Mouse (Mus musculus): ENCODE measurements at regions not wholly inside any gene's neighbourhood (a gene's known extent, or its start where the extent isn't known, plus 50 kb on each side); places are given as distances from the start of the nearest gene placed in this dataset.
A peak's percentile ranks its signal among the peaks of the same experiment; 100 is the strongest.

DNA sequence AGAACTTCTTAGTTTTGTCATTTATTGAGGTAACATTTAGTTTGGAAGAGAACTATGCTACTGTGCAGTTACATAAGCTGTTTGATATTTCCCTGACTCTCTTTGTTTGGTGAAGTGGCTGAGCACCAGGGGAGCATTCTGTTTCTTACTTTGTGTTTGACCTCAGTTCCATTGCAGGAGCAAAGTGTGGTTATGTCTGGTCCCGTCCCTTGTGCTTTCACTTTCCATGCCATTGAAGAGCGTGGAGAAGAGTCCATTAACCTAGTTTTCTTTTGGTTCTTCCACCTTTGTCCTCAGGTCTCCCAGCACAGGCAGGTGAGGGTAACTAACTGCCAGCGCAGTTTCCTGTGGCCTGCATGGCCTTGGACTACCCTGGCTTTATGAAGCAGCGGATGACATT is 759.6 kb downstream of the Tpm3-rs7 start:
- H3K4me1 ChIP-seq (ENCODE audit: control insufficient read depth in 2 of 2, insufficient read depth in 2 of 2, low read length in 2 of 2, poor library complexity in 1 of 2), result no peaks in the 10 kb centered on the region
- TF ChIP-seq CHD2 (IDR thresholded peaks at IDR 0.05; ENCODE audit: low read depth, low read length), result no peak
- no peak for TF ChIP-seq MAFK (IDR thresholded peaks at IDR 0.05; ENCODE audit: insufficient read depth, low read depth, low read length)
- no peak for TF ChIP-seq ZNF384 (IDR thresholded peaks at IDR 0.05; ENCODE audit: low read depth, low read length)
- TF ChIP-seq ZC3H11A (IDR thresholded peaks at IDR 0.05; ENCODE audit: borderline replicate concordance, low read depth, low read length), result no peak
- TF ChIP-seq HCFC1 (IDR thresholded peaks at IDR 0.05; ENCODE audit: borderline replicate concordance, insufficient read depth, low read length), result no peak
- H3K4me3 ChIP-seq (ENCODE audit: insufficient read depth in 1 of 2, low read depth in 1 of 2, low read length in 2 of 2, poor library complexity in 1 of 2, severe bottlenecking in 1 of 2), result no peak overlapping the region
- H3K9me3 ChIP-seq (ENCODE audit: control insufficient read depth, insufficient read depth, low read depth, low read length), result no peaks in the 10 kb centered on the region
- no peak overlapping the region for H3K9ac ChIP-seq (ENCODE audit: insufficient read depth, low read depth, low read length, poor library complexity, severe bottlenecking)
- no peaks in the 10 kb centered on the region for H3K36me3 ChIP-seq (ENCODE audit: control insufficient read depth, insufficient read depth, low read length, poor library complexity, severe bottlenecking)
- DNase-seq (ENCODE audit: low read depth, low spot score), result no peak
- no peak overlapping the region for H3K27ac ChIP-seq (ENCODE audit: insufficient read depth, low read depth, low read length, poor library complexity, severe bottlenecking)
- in situ Hi-C loops (cut with MboI; ENCODE audit: low sequenced_read_pairs in 2 of 2, unreplicated experiment in 2 of 2), result no loop called here

GRCm38 (mm10) chr14:114106786-114107185 is 792.4 kb downstream of the Tpm3-rs7 start:
- H3K9ac ChIP-seq (ENCODE audit: insufficient read depth, low read depth, low read length, poor library complexity, severe bottlenecking), result no peak overlapping the region
- H3K36me3 ChIP-seq (ENCODE audit: control insufficient read depth, insufficient read depth, low read length, poor library complexity, severe bottlenecking), result no peaks in the 10 kb centered on the region
- no peaks in the 10 kb centered on the region for H3K9me3 ChIP-seq (ENCODE audit: control insufficient read depth, insufficient read depth, low read depth, low read length)
- H3K4me1 ChIP-seq (ENCODE audit: control insufficient read depth in 2 of 2, insufficient read depth in 2 of 2, low read length in 2 of 2, poor library complexity in 1 of 2), result no peaks in the 10 kb centered on the region
- TF ChIP-seq HCFC1 (IDR thresholded peaks at IDR 0.05; ENCODE audit: borderline replicate concordance, insufficient read depth, low read length) (no peak), CHD2 (IDR thresholded peaks at IDR 0.05; ENCODE audit: low read depth, low read length) (no peak), ZC3H11A (IDR thresholded peaks at IDR 0.05; ENCODE audit: borderline replicate concordance, low read depth, low read length) (no peak)
- no peak for DNase-seq (ENCODE audit: low read depth, low spot score)
- 0 out of 2 replicates have a peak overlapping the region, but pooled peaks have one; percentile 53 for H3K27ac ChIP-seq (ENCODE audit: insufficient read depth, low read depth, low read length, poor library complexity, severe bottlenecking)
- in situ Hi-C loops (cut with MboI; ENCODE audit: low sequenced_read_pairs in 2 of 2, unreplicated experiment in 2 of 2), result no loop called here
- H3K4me3 ChIP-seq (ENCODE audit: insufficient read depth in 1 of 2, low read depth in 1 of 2, low read length in 2 of 2, poor library complexity in 1 of 2, severe bottlenecking in 1 of 2), result no peak overlapping the region

DNA sequence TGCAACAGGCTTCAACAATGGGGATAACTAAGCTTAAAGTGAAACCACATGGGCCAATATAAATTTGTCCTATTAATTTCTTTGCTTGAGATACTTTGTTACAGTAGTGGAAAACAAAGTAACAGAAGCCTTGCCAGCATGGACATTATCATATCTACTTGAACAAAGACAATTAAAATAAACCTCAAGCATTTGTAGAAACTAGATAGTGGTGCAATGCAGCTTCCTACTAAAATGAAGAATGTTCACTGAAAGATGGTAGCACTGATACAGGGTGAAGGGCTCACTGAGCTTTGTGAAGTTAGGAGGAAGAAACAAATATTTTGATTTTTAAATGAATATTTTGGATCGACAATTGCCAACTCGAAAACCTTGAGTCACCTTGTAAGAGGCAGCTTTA is 814.1 kb downstream of the Tpm3-rs7 start:
- H3K9ac ChIP-seq (ENCODE audit: insufficient read depth, low read depth, low read length, poor library complexity, severe bottlenecking), result no peak overlapping the region
- no peaks in the 10 kb centered on the region for H3K4me1 ChIP-seq (ENCODE audit: control insufficient read depth in 2 of 2, insufficient read depth in 2 of 2, low read length in 2 of 2, poor library complexity in 1 of 2)
- no peaks in the 10 kb centered on the region for H3K36me3 ChIP-seq (ENCODE audit: control insufficient read depth, insufficient read depth, low read length, poor library complexity, severe bottlenecking)
- in situ Hi-C loops (cut with MboI; ENCODE audit: low sequenced_read_pairs in 2 of 2, unreplicated experiment in 2 of 2), result no loop called here
- TF ChIP-seq HCFC1 (IDR thresholded peaks at IDR 0.05; ENCODE audit: borderline replicate concordance, insufficient read depth, low read length) (no peak), CHD2 (IDR thresholded peaks at IDR 0.05; ENCODE audit: low read depth, low read length) (no peak), MAFK (IDR thresholded peaks at IDR 0.05; ENCODE audit: insufficient read depth, low read depth, low read length) (no peak), ZNF384 (IDR thresholded peaks at IDR 0.05; ENCODE audit: low read depth, low read length) (no peak), ZC3H11A (IDR thresholded peaks at IDR 0.05; ENCODE audit: borderline replicate concordance, low read depth, low read length) (no peak)
- no peaks in the 10 kb centered on the region for H3K9me3 ChIP-seq (ENCODE audit: control insufficient read depth, insufficient read depth, low read depth, low read length)
- no peak for DNase-seq (ENCODE audit: low read depth, low spot score)
- no peak overlapping the region for H3K27ac ChIP-seq (ENCODE audit: insufficient read depth, low read depth, low read length, poor library complexity, severe bottlenecking)
- H3K4me3 ChIP-seq (ENCODE audit: insufficient read depth in 1 of 2, low read depth in 1 of 2, low read length in 2 of 2, poor library complexity in 1 of 2, severe bottlenecking in 1 of 2), result no peak overlapping the region

DNA sequence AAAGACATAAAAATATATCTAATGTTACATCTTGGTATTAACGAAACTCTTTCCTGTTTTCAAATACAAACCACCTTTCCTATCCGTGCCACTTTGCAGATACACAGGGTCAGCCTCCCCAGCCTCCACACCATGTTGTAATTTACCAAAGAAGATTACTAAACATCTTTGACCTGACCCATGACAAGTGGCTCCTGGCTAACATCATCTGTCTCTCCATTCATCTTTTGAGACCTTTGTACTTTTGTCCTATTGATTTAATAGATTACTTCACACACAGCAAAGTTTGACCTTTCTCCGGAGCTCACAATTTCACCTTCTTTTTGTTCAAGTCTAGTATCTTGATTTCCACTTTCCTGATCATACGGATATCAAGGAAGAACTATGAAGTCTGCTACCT is 851.6 kb downstream of the Tpm3-rs7 start:
- in situ Hi-C loops (cut with MboI; ENCODE audit: low sequenced_read_pairs in 2 of 2, unreplicated experiment in 2 of 2), result no loop called here

DNA sequence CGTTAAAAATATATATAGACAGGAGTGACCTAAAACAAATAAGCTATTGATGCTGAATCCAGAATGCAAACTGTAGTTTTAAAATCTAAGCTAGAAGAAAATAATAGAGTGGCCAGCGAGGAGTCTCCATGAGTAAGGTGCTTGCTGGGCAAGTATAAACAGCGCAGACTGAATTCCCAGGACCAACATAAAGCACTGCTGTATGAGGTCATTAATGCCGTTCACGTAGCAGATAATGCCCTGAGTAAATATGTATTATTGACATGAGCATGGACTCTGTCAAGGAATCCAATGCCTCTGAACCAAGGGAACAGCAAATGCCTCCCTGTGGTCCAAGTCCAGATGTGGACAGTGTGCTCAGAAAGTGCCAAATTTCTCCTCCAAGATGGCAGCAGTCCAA is 876.4 kb upstream of the Gpc5 start:
- H3K4me1 ChIP-seq (ENCODE audit: control insufficient read depth in 2 of 2, insufficient read depth in 2 of 2, low read length in 2 of 2, poor library complexity in 1 of 2), result no peaks in the 10 kb centered on the region
- no peak overlapping the region for H3K4me3 ChIP-seq (ENCODE audit: insufficient read depth in 1 of 2, low read depth in 1 of 2, low read length in 2 of 2, poor library complexity in 1 of 2, severe bottlenecking in 1 of 2)
- H3K36me3 ChIP-seq (ENCODE audit: control insufficient read depth, insufficient read depth, low read length, poor library complexity, severe bottlenecking), result no peaks in the 10 kb centered on the region
- no peak for DNase-seq (ENCODE audit: low read depth, low spot score)
- in situ Hi-C loops (cut with MboI; ENCODE audit: low sequenced_read_pairs in 2 of 2, unreplicated experiment in 2 of 2), result no loop called here
- no peak overlapping the region for H3K9ac ChIP-seq (ENCODE audit: insufficient read depth, low read depth, low read length, poor library complexity, severe bottlenecking)
- H3K9me3 ChIP-seq (ENCODE audit: control insufficient read depth, insufficient read depth, low read depth, low read length), result peaks cover 2% of the 10 kb centered on the region; the same call in 1 of the 2 replicates
- TF ChIP-seq ZNF384 (IDR thresholded peaks at IDR 0.05; ENCODE audit: low read depth, low read length) (no peak), CHD2 (IDR thresholded peaks at IDR 0.05; ENCODE audit: low read depth, low read length) (no peak), HCFC1 (IDR thresholded peaks at IDR 0.05; ENCODE audit: borderline replicate concordance, insufficient read depth, low read length) (no peak), ZC3H11A (IDR thresholded peaks at IDR 0.05; ENCODE audit: borderline replicate concordance, low read depth, low read length) (no peak), MAFK (IDR thresholded peaks at IDR 0.05; ENCODE audit: insufficient read depth, low read depth, low read length) (no peak)
- H3K27ac ChIP-seq (ENCODE audit: insufficient read depth, low read depth, low read length, poor library complexity, severe bottlenecking), result no peak overlapping the region

More for the DNA sequence above, 851.6 kb downstream of the Tpm3-rs7 start:
- no peak overlapping the region for H3K9ac ChIP-seq (ENCODE audit: insufficient read depth, low read depth, low read length, poor library complexity, severe bottlenecking)
- no peaks in the 10 kb centered on the region for H3K4me1 ChIP-seq (ENCODE audit: control insufficient read depth in 2 of 2, insufficient read depth in 2 of 2, low read length in 2 of 2, poor library complexity in 1 of 2)
- no peaks in the 10 kb centered on the region for H3K36me3 ChIP-seq (ENCODE audit: control insufficient read depth, insufficient read depth, low read length, poor library complexity, severe bottlenecking)
- no peak overlapping the region for H3K27ac ChIP-seq (ENCODE audit: insufficient read depth, low read depth, low read length, poor library complexity, severe bottlenecking)
- no peak overlapping the region for H3K4me3 ChIP-seq (ENCODE audit: insufficient read depth in 1 of 2, low read depth in 1 of 2, low read length in 2 of 2, poor library complexity in 1 of 2, severe bottlenecking in 1 of 2)
- DNase-seq (ENCODE audit: low read depth, low spot score), result no peak
- no peak for TF ChIP-seq ZC3H11A (IDR thresholded peaks at IDR 0.05; ENCODE audit: borderline replicate concordance, low read depth, low read length)
- TF ChIP-seq CHD2 (IDR thresholded peaks at IDR 0.05; ENCODE audit: low read depth, low read length), result no peak
- no peaks in the 10 kb centered on the region; the same call in 1 of the 2 replicates for H3K9me3 ChIP-seq (ENCODE audit: control insufficient read depth, insufficient read depth, low read depth, low read length)
